Mouse (Mus musculus): ENCODE results near the gene Grik2. TPM values are rescaled to one million over a fixed set of nuclear protein-coding genes. Genes with fewer than 3 reads are reported as not detected.

The Grik2 gene
- polyA plus RNA-seq, 1 experiment from 2014 or later, result 2.0 TPM

DNA sequence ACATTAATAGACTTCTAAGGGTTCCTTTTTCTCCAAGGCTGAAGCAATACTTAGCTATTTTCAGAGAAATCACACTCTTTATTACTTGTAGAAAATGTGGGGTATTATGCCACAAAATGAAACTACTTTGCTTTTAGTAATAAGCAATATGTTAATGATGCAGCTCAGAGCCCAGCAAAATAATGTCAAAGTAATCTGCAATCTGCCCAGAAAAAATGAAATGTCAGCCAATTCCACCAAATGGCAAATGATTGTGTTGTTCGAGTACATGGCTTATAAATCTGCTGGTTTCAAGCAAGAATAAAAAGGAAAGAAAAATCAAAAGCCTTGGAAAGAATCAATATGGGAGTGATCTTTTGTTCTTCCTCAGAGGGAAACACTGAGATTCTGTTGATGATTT is 136.2 kb downstream of the Grik2 start:
- Histone ChIP-seq H3K9ac (replicated peaks) (no peak overlapping the region), H3K4me1 (replicated peaks) (no peaks in the 10 kb centered on the region), H3K27ac (no peak overlapping the region), H3K36me3 (no peaks in the 10 kb centered on the region), H3K4me3 (replicated peaks) (no peak overlapping the region), H3K9me3 (no peaks in the 10 kb centered on the region), H3K27me3 (no peaks in the 10 kb centered on the region), H3K4me2 (no peak overlapping the region)
- no peak for ATAC-seq (ENCODE audit: insufficient number of reproducible peaks, insufficient read depth, low FRiP score, low TSS enrichment, low read depth)
- 82% methylated on average over 1 of the region's 1 CpGs for WGBS

DNA sequence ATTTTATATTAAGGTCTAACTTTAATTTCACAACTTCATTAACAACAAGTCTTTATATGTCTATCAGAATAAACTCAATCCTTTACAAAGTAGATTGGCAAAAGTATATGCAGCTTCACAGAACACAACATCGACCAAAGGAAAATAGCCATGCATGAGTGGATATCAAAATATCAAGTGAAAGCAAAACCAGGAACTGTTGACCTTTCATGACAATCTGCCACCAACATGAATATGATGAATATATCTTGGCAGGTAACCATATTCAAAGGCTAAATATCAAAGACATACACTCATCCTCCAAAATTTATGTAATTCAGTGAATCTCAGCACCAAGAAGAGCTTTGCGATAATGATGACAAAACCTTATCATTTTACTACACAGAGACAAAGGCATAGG is 141.4 kb downstream of the Grik2 start:
- ATAC-seq (ENCODE audit: insufficient number of reproducible peaks, insufficient read depth, low FRiP score, low TSS enrichment, low read depth), result no peak
- H3K9ac ChIP-seq (replicated peaks), result no peak overlapping the region
- no peaks in the 10 kb centered on the region for H3K27me3 ChIP-seq
- no peaks in the 10 kb centered on the region for H3K36me3 ChIP-seq
- WGBS, result 86% methylated on average over 2 of the region's 2 CpGs
- no peaks in the 10 kb centered on the region for H3K4me1 ChIP-seq (replicated peaks)
- H3K4me3 ChIP-seq (replicated peaks), result no peak overlapping the region
- H3K4me2 ChIP-seq, result no peak overlapping the region
- no peaks in the 10 kb centered on the region for H3K9me3 ChIP-seq
- H3K27ac ChIP-seq, result no peak overlapping the region

DNA sequence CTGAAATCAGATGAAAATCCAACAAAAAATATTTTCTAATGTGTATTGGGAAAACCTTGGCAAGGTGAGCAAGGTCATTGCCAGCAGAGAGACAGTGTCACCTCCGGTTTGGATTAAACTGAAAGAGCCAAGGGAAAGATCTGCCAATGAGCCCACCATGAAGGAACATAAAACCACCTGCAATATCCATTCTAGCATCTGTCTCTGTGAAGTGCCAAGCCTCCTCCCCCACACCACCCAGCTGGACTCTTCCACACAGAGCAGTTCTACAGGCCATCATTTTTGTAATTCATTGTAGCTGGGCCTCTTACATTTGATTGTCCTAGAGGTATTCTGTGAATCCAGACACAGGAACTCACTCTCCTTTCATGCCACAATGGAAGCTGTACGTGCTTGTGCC is 148.7 kb downstream of the Grik2 start:
- no peak overlapping the region for H3K9ac ChIP-seq (replicated peaks)
- no peaks in the 10 kb centered on the region for H3K9me3 ChIP-seq
- no peak for ATAC-seq (ENCODE audit: insufficient number of reproducible peaks, insufficient read depth, low FRiP score, low TSS enrichment, low read depth)
- no peaks in the 10 kb centered on the region for H3K4me1 ChIP-seq (replicated peaks)
- no peak overlapping the region for H3K27ac ChIP-seq
- WGBS, result 82% methylated on average over 2 of the region's 2 CpGs
- H3K4me2 ChIP-seq, result no peak overlapping the region
- no peaks in the 10 kb centered on the region for H3K36me3 ChIP-seq
- H3K4me3 ChIP-seq (replicated peaks), result no peak overlapping the region
- H3K27me3 ChIP-seq, result no peaks in the 10 kb centered on the region

DNA sequence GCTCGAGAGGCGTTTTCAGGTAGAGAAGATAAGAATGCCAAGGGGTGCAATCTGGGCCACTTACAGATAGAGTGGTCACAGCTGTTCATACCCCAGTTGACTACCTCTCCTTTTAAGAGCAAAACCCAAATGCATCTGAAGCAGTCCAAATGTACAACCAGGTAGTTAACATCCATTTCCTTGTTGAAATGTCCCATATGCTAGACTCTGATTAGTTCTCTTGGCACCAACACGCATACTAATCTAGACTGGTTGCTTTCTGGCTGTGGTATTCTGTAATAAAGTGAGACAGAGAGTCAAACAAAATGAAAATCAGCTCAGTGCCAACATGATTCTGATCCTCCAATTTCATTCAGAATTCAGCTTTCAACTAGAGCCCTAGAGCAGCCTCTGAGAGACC is 164.6 kb downstream of the Grik2 start:
- 88% methylated on average over 3 of the region's 3 CpGs for WGBS
- no peaks in the 10 kb centered on the region for H3K9me3 ChIP-seq
- no peak for ATAC-seq (ENCODE audit: insufficient number of reproducible peaks, insufficient read depth, low FRiP score, low TSS enrichment, low read depth)

DNA sequence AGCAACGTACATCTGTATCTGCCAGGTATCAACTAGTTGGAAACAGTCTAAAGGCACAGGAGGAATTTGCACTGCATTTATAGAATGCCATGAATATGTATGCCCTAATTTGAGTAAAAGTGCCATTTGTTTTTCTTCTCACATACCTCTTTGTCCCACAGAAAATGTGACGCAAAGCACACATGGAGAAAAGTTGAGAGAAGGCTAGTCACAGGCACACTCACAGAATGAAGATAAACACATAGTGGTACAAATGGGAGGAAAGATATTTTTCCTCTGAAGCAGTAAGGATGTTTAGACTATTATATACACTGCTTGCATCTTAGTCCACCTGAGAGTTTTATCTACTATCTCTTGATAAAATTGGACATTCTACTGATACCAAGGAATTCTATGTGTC is 190.9 kb downstream of the Grik2 start:
- Histone ChIP-seq H3K27me3 (no peaks in the 10 kb centered on the region), H3K36me3 (no peaks in the 10 kb centered on the region), H3K4me3 (replicated peaks) (no peak overlapping the region), H3K4me2 (no peak overlapping the region), H3K9me3 (no peaks in the 10 kb centered on the region), H3K4me1 (replicated peaks) (no peaks in the 10 kb centered on the region), H3K27ac (no peak overlapping the region), H3K9ac (replicated peaks) (no peak overlapping the region)
- no peak for ATAC-seq (ENCODE audit: insufficient number of reproducible peaks, insufficient read depth, low FRiP score, low TSS enrichment, low read depth)
- WGBS, result 83% methylated on average over 2 of the region's 2 CpGs

More for the DNA sequence above, 164.6 kb downstream of the Grik2 start:
- Histone ChIP-seq H3K36me3 (no peaks in the 10 kb centered on the region), H3K4me1 (replicated peaks) (no peaks in the 10 kb centered on the region), H3K4me3 (replicated peaks) (no peak overlapping the region), H3K27me3 (no peaks in the 10 kb centered on the region), H3K9ac (replicated peaks) (no peak overlapping the region), H3K27ac (no peak overlapping the region), H3K4me2 (no peak overlapping the region)

DNA sequence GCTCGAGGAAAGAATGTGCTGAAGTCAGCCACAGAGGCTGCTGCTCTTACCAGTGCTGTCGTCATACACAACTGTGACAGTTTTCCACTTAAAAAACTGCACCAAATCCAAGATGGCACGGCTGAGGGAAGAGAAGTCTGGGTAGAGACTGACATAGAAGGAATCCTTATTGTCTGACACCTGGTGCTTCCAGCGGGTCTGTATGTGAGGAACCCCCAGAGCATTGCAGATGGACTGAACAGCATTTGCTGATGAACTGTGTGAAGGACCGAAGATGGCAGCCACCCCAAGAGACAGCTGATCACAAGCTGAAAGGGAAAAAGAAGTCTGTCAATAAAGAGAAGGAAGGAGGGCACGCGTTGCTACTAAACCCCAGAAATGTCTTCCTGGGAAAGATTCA is 215.1 kb downstream of the Grik2 start:
- Histone ChIP-seq H3K9ac (replicated peaks) (no peak overlapping the region), H3K4me3 (replicated peaks) (no peak overlapping the region), H3K4me2 (no peak overlapping the region), H3K27me3 (no peaks in the 10 kb centered on the region), H3K27ac (no peak overlapping the region), H3K4me1 (replicated peaks) (no peaks in the 10 kb centered on the region), H3K9me3 (no peaks in the 10 kb centered on the region), H3K36me3 (no peaks in the 10 kb centered on the region)
- 88% methylated on average over 7 of the region's 7 CpGs for WGBS
- ATAC-seq (ENCODE audit: insufficient number of reproducible peaks, insufficient read depth, low FRiP score, low TSS enrichment, low read depth), result no peak

DNA sequence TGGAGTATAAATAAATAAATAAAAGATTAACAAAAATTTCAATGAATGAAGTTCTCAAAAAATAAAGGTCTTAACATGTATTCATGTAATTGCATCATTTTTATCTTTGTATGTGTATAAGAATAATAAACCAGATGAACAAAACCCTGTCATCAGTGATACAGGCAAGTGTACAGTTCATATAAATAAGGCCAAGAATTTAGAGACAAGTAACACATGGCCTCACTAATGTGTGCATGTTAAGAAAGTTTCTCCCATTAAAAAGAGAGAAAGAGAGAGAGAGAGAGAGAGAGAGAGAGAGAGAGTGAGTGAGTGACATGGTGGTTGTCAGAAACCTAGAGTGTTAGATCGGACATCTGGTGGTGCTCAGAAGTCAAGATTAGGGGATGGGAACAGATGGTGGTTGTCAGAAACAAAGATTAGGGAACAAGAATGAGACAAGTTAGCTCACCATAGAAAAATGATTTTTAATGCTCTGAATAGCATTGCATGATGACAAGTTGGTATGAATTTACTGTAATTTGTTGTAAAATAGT is 228.6 kb downstream of the Grik2 start:
- H3K4me1 ChIP-seq (replicated peaks), result no peaks in the 10 kb centered on the region
- H3K4me3 ChIP-seq (replicated peaks), result no peak overlapping the region
- 88% methylated on average over 1 of the region's 1 CpGs for WGBS
- no peak overlapping the region for H3K27ac ChIP-seq
- no peaks in the 10 kb centered on the region for H3K36me3 ChIP-seq
- no peaks in the 10 kb centered on the region for H3K27me3 ChIP-seq
- H3K9ac ChIP-seq (replicated peaks), result no peak overlapping the region
- no peak overlapping the region for H3K4me2 ChIP-seq
- no peaks in the 10 kb centered on the region for H3K9me3 ChIP-seq
- ATAC-seq (ENCODE audit: insufficient number of reproducible peaks, insufficient read depth, low FRiP score, low TSS enrichment, low read depth), result no peak

DNA sequence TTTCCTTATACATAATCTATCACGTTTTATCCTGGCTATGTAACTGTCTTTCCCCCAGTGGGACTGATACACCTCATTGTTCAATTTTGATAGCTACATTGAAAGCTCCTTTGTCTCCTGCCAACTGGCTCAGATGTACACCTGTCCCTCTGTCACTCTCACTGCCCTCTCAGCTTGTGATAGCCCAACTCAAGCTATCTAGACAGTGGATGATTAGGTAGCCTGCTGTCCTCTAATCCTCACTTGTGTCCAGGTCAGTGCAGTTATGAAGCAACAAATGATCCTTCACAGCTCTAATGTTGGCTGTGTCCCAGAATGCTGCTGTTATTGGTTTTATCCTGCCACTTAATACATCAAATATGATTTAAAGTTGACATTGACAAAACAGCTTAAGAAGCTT is 246.3 kb downstream of the Grik2 start:
- Histone ChIP-seq H3K27me3 (no peaks in the 10 kb centered on the region), H3K4me3 (replicated peaks) (no peak overlapping the region), H3K9ac (replicated peaks) (no peak overlapping the region), H3K4me1 (replicated peaks) (no peaks in the 10 kb centered on the region), H3K27ac (no peak overlapping the region), H3K36me3 (no peaks in the 10 kb centered on the region), H3K4me2 (no peak overlapping the region), H3K9me3 (no peaks in the 10 kb centered on the region)
- ATAC-seq (ENCODE audit: insufficient number of reproducible peaks, insufficient read depth, low FRiP score, low TSS enrichment, low read depth), result no peak
- 76% methylated on average over 1 of the region's 1 CpGs for WGBS

DNA sequence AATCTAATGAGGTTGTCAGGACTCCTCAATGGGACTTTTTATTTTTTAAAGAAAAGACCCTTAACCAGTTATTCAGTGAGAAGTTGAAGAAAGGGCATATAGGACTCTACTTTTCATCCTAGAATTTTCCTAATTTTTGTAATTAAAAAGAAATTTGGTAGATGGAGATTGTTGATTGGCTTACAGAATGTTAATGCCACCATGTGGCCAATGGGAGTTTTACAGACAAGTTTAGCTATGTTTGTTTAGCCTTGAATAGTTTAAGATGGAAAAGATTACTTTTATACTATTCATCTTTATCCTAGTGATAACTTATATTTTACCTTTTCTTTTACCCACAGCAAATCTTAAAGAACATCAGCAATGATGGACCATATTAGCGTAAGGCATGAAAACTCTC is 268.8 kb downstream of the Grik2 start:
- Histone ChIP-seq H3K9ac (replicated peaks) (no peak overlapping the region), H3K27ac (no peak overlapping the region), H3K9me3 (no peaks in the 10 kb centered on the region), H3K36me3 (no peaks in the 10 kb centered on the region), H3K27me3 (no peaks in the 10 kb centered on the region), H3K4me1 (replicated peaks) (no peaks in the 10 kb centered on the region), H3K4me3 (replicated peaks) (no peak overlapping the region), H3K4me2 (no peak overlapping the region)
- no peak for ATAC-seq (ENCODE audit: insufficient number of reproducible peaks, insufficient read depth, low FRiP score, low TSS enrichment, low read depth)
- WGBS, result 95% methylated on average over 1 of the region's 1 CpGs

DNA sequence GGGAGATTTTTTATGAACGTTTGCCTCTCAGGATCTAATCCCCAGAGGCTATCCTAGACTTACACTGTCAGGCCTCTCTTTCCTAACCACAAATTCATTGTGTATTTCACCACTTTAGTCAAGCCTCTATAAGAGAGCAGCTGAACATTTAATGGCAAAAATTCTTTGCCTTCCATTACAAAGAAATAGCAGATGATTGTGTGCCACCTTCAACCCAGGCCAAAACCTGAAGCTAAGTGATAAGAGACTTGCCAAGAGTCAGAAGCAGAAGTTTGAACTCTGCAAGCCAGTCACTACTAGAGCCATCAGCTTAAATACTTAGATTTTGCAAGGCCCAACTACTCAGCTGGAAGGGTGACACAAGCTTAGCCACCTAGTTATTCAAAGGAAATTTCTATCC is 287.9 kb downstream of the Grik2 start:
- WGBS, result 54% methylated on average over 1 of the region's 1 CpGs
- no peak overlapping the region for H3K27ac ChIP-seq
- no peak overlapping the region for H3K9ac ChIP-seq (replicated peaks)
- no peak overlapping the region for H3K4me3 ChIP-seq (replicated peaks)
- H3K9me3 ChIP-seq, result no peaks in the 10 kb centered on the region
- no peak overlapping the region for H3K4me2 ChIP-seq
- H3K27me3 ChIP-seq, result no peaks in the 10 kb centered on the region
- no peak for ATAC-seq (ENCODE audit: insufficient number of reproducible peaks, insufficient read depth, low FRiP score, low TSS enrichment, low read depth)
- no peaks in the 10 kb centered on the region for H3K36me3 ChIP-seq
- no peaks in the 10 kb centered on the region for H3K4me1 ChIP-seq (replicated peaks)

DNA sequence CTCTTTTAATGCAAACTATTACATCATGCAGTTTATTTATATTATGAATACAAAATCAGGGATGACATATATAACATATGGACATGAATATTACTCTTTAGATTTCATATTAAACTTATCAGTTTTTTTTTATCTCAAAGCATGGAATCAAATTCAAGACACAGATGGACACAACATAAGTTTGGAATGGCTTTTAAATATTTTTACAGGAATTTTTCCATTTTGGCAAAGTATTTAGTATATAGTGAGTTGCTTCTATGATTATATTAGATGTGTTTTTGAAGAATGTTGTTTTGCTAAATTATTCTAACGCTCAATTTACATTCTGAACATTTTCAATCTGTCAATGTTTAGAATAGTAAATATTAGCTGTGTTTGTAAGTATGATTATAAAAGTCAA is 291.3 kb downstream of the Grik2 start:
- ATAC-seq (ENCODE audit: insufficient number of reproducible peaks, insufficient read depth, low FRiP score, low TSS enrichment, low read depth), result no peak
- Histone ChIP-seq H3K4me1 (replicated peaks) (no peaks in the 10 kb centered on the region), H3K27me3 (no peaks in the 10 kb centered on the region), H3K36me3 (no peaks in the 10 kb centered on the region), H3K9ac (replicated peaks) (no peak overlapping the region), H3K4me2 (no peak overlapping the region), H3K27ac (no peak overlapping the region), H3K9me3 (no peaks in the 10 kb centered on the region), H3K4me3 (replicated peaks) (no peak overlapping the region)
- WGBS, result 85% methylated on average over 1 of the region's 1 CpGs

DNA sequence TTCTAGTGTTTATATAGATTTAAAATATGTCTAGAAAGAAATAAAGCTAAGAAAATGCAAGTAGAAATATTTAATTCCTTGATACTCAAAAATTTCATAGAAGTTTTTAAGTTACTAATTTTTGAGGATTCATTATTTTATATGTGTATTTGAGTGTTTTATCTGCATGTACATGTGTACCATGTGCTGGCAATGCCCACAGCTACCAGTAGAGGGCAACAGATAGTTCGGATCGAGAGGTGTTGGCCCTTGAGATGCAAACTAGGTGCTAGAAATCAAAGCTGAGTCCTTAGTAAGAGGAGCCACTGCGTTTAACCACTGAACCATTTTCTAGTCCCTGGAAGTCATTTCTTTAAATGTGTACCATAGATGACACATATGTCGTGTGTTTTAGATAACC is 307.1 kb downstream of the Grik2 start:
- Histone ChIP-seq H3K9me3 (no peaks in the 10 kb centered on the region), H3K36me3 (no peaks in the 10 kb centered on the region), H3K27me3 (no peaks in the 10 kb centered on the region), H3K4me2 (no peak overlapping the region), H3K4me1 (replicated peaks) (no peaks in the 10 kb centered on the region), H3K4me3 (replicated peaks) (no peak overlapping the region), H3K27ac (no peak overlapping the region), H3K9ac (replicated peaks) (no peak overlapping the region)
- no peak for ATAC-seq (ENCODE audit: insufficient number of reproducible peaks, insufficient read depth, low FRiP score, low TSS enrichment, low read depth)
- WGBS, result 85% methylated on average over 4 of the region's 4 CpGs
